Mouse (Mus musculus) ovary, adult 10 weeks (tissue): Measurements from ENCODE around the gene Lig1. TPM values are rescaled to one million over a fixed set of nuclear protein-coding genes. Genes with fewer than 3 reads are reported as not detected.

ENCODE experiments used
- polyA plus RNA-seq: library from polyadenylated mRNA; stranded (reverse); fragments of 350-450 nt; fragmentation: Illumina TruSeq; extraction: RNeasy Lipid Tissue Mini Kit (QIAGEN cat#74804); gene quantifications from one replicate; pipeline ENCODE4 v1.2.3, GENCODE M21; 2014

Lig1 gene
- polyA plus RNA-seq = 31.7 TPM

GRCm38 (mm10) chr7:13277081-13277480, at the start of gene Lig1:
Gene Lig1, plus strand, starts transcription at chr7:13277283.

GRCm38 (mm10) chr7:13278308-13278891, 1.3 kb downstream of the Lig1 start, which contains the start of gene Zswim9:
Gene Zswim9, minus strand, starts transcription at chr7:13278721.

GRCm38 (mm10) chr7:13324316-13324715, 47.2 kb downstream of the Lig1 start, which contains the start of gene Pla2g4c:
Gene Pla2g4c, plus strand, starts transcription at chr7:13324655.

Other genes with a start within 250 kb of the Lig1 start
- gene Chmp2a, start 242.5 kb upstream of the Lig1 start, polyA plus RNA-seq = 69.3 TPM
- 71.0 TPM for gene Ube2m, start 239.0 kb upstream of the Lig1 start, polyA plus RNA-seq
- 0.46 TPM for gene Mzf1, start 222.5 kb upstream of the Lig1 start, polyA plus RNA-seq
- not detected for gene Vmn1r85, start 182.1 kb upstream of the Lig1 start, polyA plus RNA-seq
- not detected for gene Vmn1r86, start 157.4 kb upstream of the Lig1 start, polyA plus RNA-seq
- gene Vmn1r87, start 137.1 kb upstream of the Lig1 start, polyA plus RNA-seq = not detected
- 0.09 TPM for gene Vmn1r88, start 117.7 kb upstream of the Lig1 start, polyA plus RNA-seq
- not detected for gene Vmn1r89, start 64.3 kb upstream of the Lig1 start, polyA plus RNA-seq
- gene Zswim9, start 1.4 kb downstream of the Lig1 start, polyA plus RNA-seq = 8.6 TPM
- 73.4 TPM for gene Pla2g4c, start 47.4 kb downstream of the Lig1 start, polyA plus RNA-seq
- gene Cabp5, start 120.8 kb downstream of the Lig1 start, polyA plus RNA-seq = not detected
- not detected for gene Bsph1, start 173.6 kb downstream of the Lig1 start, polyA plus RNA-seq